Mouse (Mus musculus): ENCODE measurements around the gene Birc7. TPM values are rescaled to one million over a fixed set of nuclear protein-coding genes. Genes with fewer than 3 reads are reported as not detected.

Gene Birc7
- polyA plus RNA-seq, 1 experiment from 2014 or later, result not detected

DNA sequence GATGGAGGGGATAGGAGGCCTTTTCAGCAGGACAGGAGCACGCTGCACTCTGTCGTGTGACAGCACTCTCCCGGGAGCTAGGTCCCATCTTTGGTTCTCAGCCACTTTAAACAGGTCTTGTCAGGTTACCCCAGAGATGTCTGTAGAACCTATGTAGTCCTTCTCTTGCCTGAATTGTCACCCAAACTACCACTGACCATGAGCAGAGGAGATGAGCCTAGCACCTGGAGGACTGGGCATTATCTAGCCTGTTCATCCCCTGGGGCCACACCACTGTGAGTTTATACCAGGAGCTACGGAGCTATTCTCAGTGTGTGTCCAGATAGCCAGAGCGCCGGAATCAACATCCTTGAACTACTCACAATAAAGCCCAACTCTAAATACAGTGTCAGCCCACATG is 31.0 kb upstream of the Birc7 start:
- no peak for ATAC-seq (ENCODE audit: low FRiP score, low TSS enrichment)
- Histone ChIP-seq H3K4me1 (ENCODE audit: control insufficient read depth, insufficient read depth, low read length) (peaks cover 12% of the 10 kb centered on the region), H3K9ac (ENCODE audit: low read depth, low read length) (no peak overlapping the region), H3K27me3 (ENCODE audit: control insufficient read depth, insufficient read depth, low read length) (peaks cover 34% of the 10 kb centered on the region), H3K9me3 (ENCODE audit: control insufficient read depth, low read length) (no peaks in the 10 kb centered on the region), H3K4me3 (ENCODE audit: low read length) (no peak overlapping the region), H3K36me3 (ENCODE audit: control insufficient read depth, insufficient read depth, low read length) (no peaks in the 10 kb centered on the region), H3K4me2 (replicated peaks; ENCODE audit: low read depth, low read length) (no peak overlapping the region), H3K27ac (ENCODE audit: low read depth, low read length) (no peak overlapping the region)
- WGBS, result 84% methylated on average over 6 of the region's 6 CpGs

DNA sequence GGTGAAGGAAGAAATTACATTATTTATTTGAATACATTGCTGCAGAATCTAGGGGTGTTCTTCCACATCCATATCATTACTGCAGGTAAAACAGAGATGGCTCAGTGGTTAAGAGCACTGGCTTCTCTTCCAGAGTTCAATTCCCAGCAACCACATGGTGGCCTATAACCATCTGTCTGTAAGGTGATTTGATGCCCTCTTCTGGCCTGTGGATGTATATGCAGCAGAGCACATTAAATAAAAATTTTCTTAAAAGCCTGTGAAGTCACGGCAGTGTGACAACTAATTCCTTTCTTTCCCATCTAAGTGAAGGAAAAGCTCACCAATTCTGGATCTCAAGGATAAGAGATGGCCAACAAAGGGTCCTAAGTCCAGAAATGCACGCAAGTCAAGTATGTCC is 26.7 kb upstream of the Birc7 start:
- H3K4me2 ChIP-seq (replicated peaks; ENCODE audit: low read depth, low read length), result no peak overlapping the region

DNA sequence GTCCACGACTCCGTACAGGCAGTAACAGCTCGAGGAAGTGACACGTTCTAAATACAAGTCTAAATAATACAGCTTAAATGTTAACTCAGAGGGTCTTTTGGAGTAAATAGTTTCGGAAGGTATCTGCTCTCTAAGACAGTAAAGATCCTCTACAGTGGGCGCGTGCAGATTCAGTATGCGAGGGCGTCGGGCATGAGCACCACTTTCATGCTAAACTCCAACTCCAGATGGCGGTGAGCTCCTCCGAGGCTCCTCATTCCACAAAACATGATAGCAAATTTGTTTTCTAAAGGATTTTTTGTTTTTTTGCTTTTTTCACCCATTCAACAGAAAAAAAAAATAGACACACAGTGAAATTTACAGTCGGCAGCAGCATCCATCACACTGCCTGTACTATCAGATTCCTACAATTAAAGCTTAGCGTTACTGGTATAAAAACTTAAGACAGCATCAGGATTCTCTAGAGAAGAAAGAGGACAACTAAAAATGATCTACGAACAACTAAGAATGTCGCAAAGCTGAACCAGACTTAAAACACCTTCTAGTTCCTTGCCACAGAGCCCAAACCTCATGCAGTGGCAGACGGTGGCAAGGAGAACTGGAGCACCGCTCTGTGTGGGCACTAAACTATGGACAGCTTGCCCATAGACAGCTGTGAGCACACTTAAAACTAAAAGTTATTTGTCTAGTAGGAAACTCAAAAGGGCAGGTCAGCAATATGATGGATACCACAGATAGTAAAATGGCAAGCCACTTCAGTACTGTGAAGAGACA is 24.2 kb upstream of the Birc7 start:
- no peaks in the 10 kb centered on the region for H3K4me1 ChIP-seq (ENCODE audit: control insufficient read depth, insufficient read depth, low read length)
- no peaks in the 10 kb centered on the region for H3K9me3 ChIP-seq (ENCODE audit: control insufficient read depth, low read length)
- no peak overlapping the region for H3K27ac ChIP-seq (ENCODE audit: low read depth, low read length)
- no peak overlapping the region for H3K4me3 ChIP-seq (ENCODE audit: low read length)
- H3K9ac ChIP-seq (ENCODE audit: low read depth, low read length), result no peak overlapping the region
- H3K4me2 ChIP-seq (replicated peaks; ENCODE audit: low read depth, low read length), result no peak overlapping the region
- H3K27me3 ChIP-seq (ENCODE audit: control insufficient read depth, insufficient read depth, low read length), result no peaks in the 10 kb centered on the region
- peaks cover 47% of the 10 kb centered on the region for H3K36me3 ChIP-seq (ENCODE audit: control insufficient read depth, insufficient read depth, low read length)
- ATAC-seq (ENCODE audit: low FRiP score, low TSS enrichment), result no peak
- WGBS, result 94% methylated on average over 18 of the region's 18 CpGs

More for the DNA sequence above, 26.7 kb upstream of the Birc7 start:
- Histone ChIP-seq H3K27me3 (ENCODE audit: control insufficient read depth, insufficient read depth, low read length) (no peaks in the 10 kb centered on the region), H3K4me3 (ENCODE audit: low read length) (no peak overlapping the region), H3K9me3 (ENCODE audit: control insufficient read depth, low read length) (no peaks in the 10 kb centered on the region), H3K4me1 (ENCODE audit: control insufficient read depth, insufficient read depth, low read length) (no peaks in the 10 kb centered on the region), H3K27ac (ENCODE audit: low read depth, low read length) (no peak overlapping the region), H3K9ac (ENCODE audit: low read depth, low read length) (no peak overlapping the region), H3K36me3 (ENCODE audit: control insufficient read depth, insufficient read depth, low read length) (peaks cover 28% of the 10 kb centered on the region)
- ATAC-seq (ENCODE audit: low FRiP score, low TSS enrichment), result no peak
- 46% methylated on average over 2 of the region's 2 CpGs for WGBS

DNA sequence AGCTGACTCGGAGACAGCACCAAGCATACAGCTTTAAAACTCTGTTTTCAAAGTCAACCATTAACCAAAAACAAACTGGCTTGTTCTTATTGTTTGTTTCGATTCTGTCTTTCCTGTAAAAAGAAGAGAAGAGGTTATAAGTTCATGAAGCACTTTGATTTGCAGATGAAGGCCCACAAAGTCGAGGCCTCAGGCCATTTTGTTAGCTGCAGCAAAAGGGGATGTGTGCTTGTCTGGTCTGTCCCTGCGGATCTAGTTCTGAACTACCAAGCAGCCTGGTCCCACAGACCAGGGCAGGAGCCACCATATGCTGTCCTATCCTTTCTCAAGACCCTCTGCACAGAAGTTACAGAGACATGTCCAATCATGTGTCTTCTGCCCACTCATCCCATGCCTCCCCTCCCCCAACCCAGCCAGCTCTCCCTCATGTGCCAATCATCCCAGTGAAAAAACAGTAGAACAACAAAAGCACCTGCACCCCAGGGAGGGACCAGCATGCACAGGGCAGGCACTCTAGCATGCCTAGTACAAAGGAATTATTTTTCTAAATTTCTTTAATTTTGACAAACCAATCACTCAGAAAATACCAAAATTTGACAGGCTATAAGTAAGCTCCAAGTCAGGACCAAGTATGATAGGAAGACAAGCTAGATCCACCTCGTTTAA is 23.1 kb upstream of the Birc7 start:
- no peaks in the 10 kb centered on the region for H3K9me3 ChIP-seq (ENCODE audit: control insufficient read depth, low read length)
- 66% methylated on average over 5 of the region's 5 CpGs for WGBS
- H3K4me1 ChIP-seq (ENCODE audit: control insufficient read depth, insufficient read depth, low read length), result no peaks in the 10 kb centered on the region
- ATAC-seq (ENCODE audit: low FRiP score, low TSS enrichment), result no peak
- H3K4me2 ChIP-seq (replicated peaks; ENCODE audit: low read depth, low read length), result no peak overlapping the region
- no peak overlapping the region for H3K4me3 ChIP-seq (ENCODE audit: low read length)
- peaks cover 55% of the 10 kb centered on the region for H3K36me3 ChIP-seq (ENCODE audit: control insufficient read depth, insufficient read depth, low read length)
- no peak overlapping the region for H3K9ac ChIP-seq (ENCODE audit: low read depth, low read length)
- no peak overlapping the region for H3K27ac ChIP-seq (ENCODE audit: low read depth, low read length)
- no peaks in the 10 kb centered on the region for H3K27me3 ChIP-seq (ENCODE audit: control insufficient read depth, insufficient read depth, low read length)

- 93% methylated on average over 12 of the region's 12 CpGs for WGBS
- no peak overlapping the region for H3K9ac ChIP-seq (ENCODE audit: low read depth, low read length)
- no peak overlapping the region for H3K4me3 ChIP-seq (ENCODE audit: low read length)
- no peaks in the 10 kb centered on the region for H3K9me3 ChIP-seq (ENCODE audit: control insufficient read depth, low read length)
- no peak overlapping the region for H3K4me2 ChIP-seq (replicated peaks; ENCODE audit: low read depth, low read length)
- no peaks in the 10 kb centered on the region for H3K4me1 ChIP-seq (ENCODE audit: control insufficient read depth, insufficient read depth, low read length)
- H3K27me3 ChIP-seq (ENCODE audit: control insufficient read depth, insufficient read depth, low read length), result no peaks in the 10 kb centered on the region
- no peak for ATAC-seq (ENCODE audit: low FRiP score, low TSS enrichment)
- H3K27ac ChIP-seq (ENCODE audit: low read depth, low read length), result no peak overlapping the region
- peaks cover 87% of the 10 kb centered on the region for H3K36me3 ChIP-seq (ENCODE audit: control insufficient read depth, insufficient read depth, low read length)
Measured at GRCm38 (mm10) chr2:180910928-180911327, 17.9 kb upstream of the Birc7 start.

- Histone ChIP-seq H3K4me1 (ENCODE audit: control insufficient read depth, insufficient read depth, low read length) (peaks cover 6% of the 10 kb centered on the region; the same call in 1 of the 2 replicates), H3K4me2 (replicated peaks; ENCODE audit: low read depth, low read length) (no peak overlapping the region), H3K27me3 (ENCODE audit: control insufficient read depth, insufficient read depth, low read length) (no peaks in the 10 kb centered on the region), H3K9ac (ENCODE audit: low read depth, low read length) (no peak overlapping the region), H3K27ac (ENCODE audit: low read depth, low read length) (no peak overlapping the region), H3K36me3 (ENCODE audit: control insufficient read depth, insufficient read depth, low read length) (peaks cover 74% of the 10 kb centered on the region), H3K9me3 (ENCODE audit: control insufficient read depth, low read length) (no peaks in the 10 kb centered on the region), H3K4me3 (ENCODE audit: low read length) (no peak overlapping the region)
- no peak for ATAC-seq (ENCODE audit: low FRiP score, low TSS enrichment)
- 84% methylated on average over 3 of the region's 3 CpGs for WGBS
Measured at GRCm38 (mm10) chr2:180915886-180916433, 12.9 kb upstream of the Birc7 start.

DNA sequence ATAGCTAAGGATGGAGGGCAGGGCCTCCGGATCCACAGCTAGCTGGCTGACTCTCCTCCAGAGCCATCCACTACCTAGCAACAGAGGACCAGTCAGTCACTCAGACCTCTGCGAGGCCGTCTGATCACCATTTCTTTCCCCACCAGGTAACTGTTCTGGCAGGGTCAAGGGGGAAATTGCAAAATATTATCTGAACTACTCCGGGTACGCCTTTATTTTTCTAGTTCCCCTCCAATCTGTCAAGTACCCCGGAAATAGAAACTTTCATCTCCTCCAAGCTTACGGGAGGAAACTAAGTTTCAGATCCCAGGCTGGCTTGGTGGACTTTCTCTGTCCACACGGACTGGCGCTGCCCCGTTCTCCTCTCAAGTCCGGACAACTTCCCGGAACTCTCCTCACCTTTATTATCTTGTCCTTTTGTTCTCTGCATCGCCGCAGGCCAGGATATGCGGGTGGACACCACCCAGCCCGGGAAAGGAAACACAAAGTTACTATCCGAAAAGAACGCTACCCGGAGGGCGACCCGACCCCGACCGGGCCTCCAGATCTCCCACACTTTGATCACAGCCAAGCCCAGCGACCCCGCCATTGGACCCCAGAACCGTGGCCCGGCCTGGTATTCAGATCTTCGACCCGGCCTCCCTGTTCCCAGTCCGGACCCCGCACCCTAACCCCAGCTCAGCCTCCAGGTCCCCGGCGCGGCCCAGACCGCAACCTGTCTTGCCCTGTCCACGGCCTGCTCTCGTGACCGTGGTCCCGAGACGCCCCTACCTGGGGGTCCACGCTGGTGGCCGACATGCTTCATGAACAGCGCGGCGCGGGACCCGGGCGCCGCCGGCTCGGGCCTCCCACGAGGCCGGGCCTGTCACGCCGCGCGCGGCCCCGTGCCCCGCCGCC is 8.7 kb upstream of the Birc7 start:
- peak overlapping the region; percentile 20 for H3K27ac ChIP-seq (ENCODE audit: low read depth, low read length)
- peak overlapping the region; percentile 90 for H3K4me2 ChIP-seq (replicated peaks; ENCODE audit: low read depth, low read length)
- no peaks in the 10 kb centered on the region for H3K9me3 ChIP-seq (ENCODE audit: control insufficient read depth, low read length)
- peak; percentile 62 for ATAC-seq (ENCODE audit: low FRiP score, low TSS enrichment)
- under 1% methylated on average over 61 of the region's 61 CpGs for WGBS
- H3K4me1 ChIP-seq (ENCODE audit: control insufficient read depth, insufficient read depth, low read length), result peaks cover 6% of the 10 kb centered on the region; the same call in 1 of the 2 replicates
- peak overlapping the region; percentile 99 for H3K9ac ChIP-seq (ENCODE audit: low read depth, low read length)
- peaks cover 34% of the 10 kb centered on the region for H3K36me3 ChIP-seq (ENCODE audit: control insufficient read depth, insufficient read depth, low read length)
- peak overlapping the region; percentile 99 for H3K4me3 ChIP-seq (ENCODE audit: low read length)
- H3K27me3 ChIP-seq (ENCODE audit: control insufficient read depth, insufficient read depth, low read length), result no peaks in the 10 kb centered on the region

DNA sequence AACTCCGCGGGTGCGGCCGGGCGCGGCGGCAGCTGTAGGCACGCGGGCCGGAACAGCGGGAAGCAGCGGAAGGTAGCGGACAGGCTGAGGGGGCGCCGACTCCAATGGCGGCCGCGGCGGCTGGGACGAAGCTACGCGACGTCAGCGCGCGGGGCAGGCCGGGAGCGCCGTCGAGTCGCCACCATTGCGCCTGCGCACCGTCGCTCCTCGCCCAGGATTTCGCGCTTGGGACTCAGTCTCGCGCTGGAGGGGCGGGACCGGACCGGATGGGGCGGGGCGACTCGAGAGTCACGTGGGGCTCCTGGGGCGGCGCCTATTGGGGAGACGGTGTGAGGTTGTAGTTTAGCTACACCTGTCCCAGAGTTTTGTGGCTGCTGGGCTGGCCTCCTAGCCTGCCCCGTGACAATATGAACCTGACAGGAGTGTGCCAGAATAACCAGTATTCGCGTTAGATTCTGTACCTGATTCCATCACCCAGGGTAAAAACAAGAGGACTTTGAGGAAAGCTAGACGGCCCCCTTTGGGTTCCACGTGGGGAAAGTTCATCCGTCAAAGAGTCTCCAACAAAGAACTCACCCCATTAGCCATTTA is 7.9 kb upstream of the Birc7 start, which contains the start of gene Ythdf1:
Gene Ythdf1 (minus strand): TSS at position 140 of the 591 bp plus-strand sequence.
- Histone ChIP-seq H3K9me3 (ENCODE audit: control insufficient read depth, low read length) (no peaks in the 10 kb centered on the region), H3K27ac (ENCODE audit: low read depth, low read length) (peak within 1 kb of the TSS; percentile 52), H3K4me3 (ENCODE audit: low read length) (peak within 1 kb of the TSS; percentile 99), H3K4me2 (replicated peaks; ENCODE audit: low read depth, low read length) (peak within 1 kb of the TSS; percentile 90), H3K36me3 (ENCODE audit: control insufficient read depth, insufficient read depth, low read length) (peaks cover 28% of the 10 kb centered on the region), H3K4me1 (ENCODE audit: control insufficient read depth, insufficient read depth, low read length) (peaks cover 6% of the 10 kb centered on the region; the same call in 1 of the 2 replicates), H3K9ac (ENCODE audit: low read depth, low read length) (peak within 1 kb of the TSS; percentile 99), H3K27me3 (ENCODE audit: control insufficient read depth, insufficient read depth, low read length) (no peaks in the 10 kb centered on the region)
- WGBS, result under 1% methylated on average over 45 of the region's 56 CpGs
- peak; percentile 96 for ATAC-seq (ENCODE audit: low FRiP score, low TSS enrichment)
